Mouse (Mus musculus): Measurements from ENCODE around the gene Ceacam16.

- TF ChIP-seq CTCF (IDR thresholded peaks at IDR 0.05; ENCODE audit: extremely low read depth, insufficient read depth, insufficient read length, insufficient replicate concordance) (no peak), POLR2A (IDR thresholded peaks at IDR 0.05; ENCODE audit: low read depth, low read length) (no peak)
Observed at GRCm38 (mm10) chr7:19815296-19816223, 45.5 kb downstream of the Ceacam16 start.

Measured in spleen, adult 2 months (tissue).